Mouse (Mus musculus): ENCODE results near the gene Gm8994. TPM values are rescaled to one million over a fixed set of nuclear protein-coding genes. Genes with fewer than 3 reads are reported as not detected.

Gm8994 gene
- polyA plus RNA-seq (2014; fragmentation: Illumina TruSeq; extraction: RNeasy Lipid Tissue Mini Kit (QIAGEN cat#74804); ENCODE audit: low read depth, low replicate concordance): not detected

GRCm38 (mm10) chr6:136327239-136327638 lies at the start of gene Gm8994:
Gm8994 (plus strand) TSS chr6:136327539.

Other genes starting within 250 kb of the Gm8994 start
- gene Grin2b, start 154.0 kb upstream of the Gm8994 start, polyA plus RNA-seq (2014; fragmentation: Illumina TruSeq; extraction: RNeasy Lipid Tissue Mini Kit (QIAGEN cat#74804); ENCODE audit: low read depth, low replicate concordance): 0.49 TPM
- gene E330021D16Rik, start 88.0 kb downstream of the Gm8994 start, polyA plus RNA-seq (2014; fragmentation: Illumina TruSeq; extraction: RNeasy Lipid Tissue Mini Kit (QIAGEN cat#74804); ENCODE audit: low read depth, low replicate concordance): 0.18 TPM
- gene Atf7ip, start 178.6 kb downstream of the Gm8994 start, polyA plus RNA-seq (2014; fragmentation: Illumina TruSeq; extraction: RNeasy Lipid Tissue Mini Kit (QIAGEN cat#74804); ENCODE audit: low read depth, low replicate concordance): 44.7 TPM

Measured in testis, adult 10 weeks (tissue).